Mouse (Mus musculus) left cerebral cortex, adult 18-20 months (tissue): Measurements from ENCODE around the gene 2510009E07Rik. TPM values are rescaled to one million over a fixed set of nuclear protein-coding genes. Genes with fewer than 3 reads are reported as not detected.
A peak's percentile ranks its signal among the peaks of the same experiment; 100 is the strongest.

ENCODE experiments used
- DNase-seq, 2 experiments: peaks; one replicate each; pipeline ENCODE4 v3.0.0; 2021 to 2022; ENCODE audit warnings: low spot score in 2 of 2, mixed read lengths in 1 of 2
- long read RNA-seq, 2 experiments: library from polyadenylated mRNA; stranded (forward); transcript quantifications; one replicate each; pipeline ENCODE4 v2.0.0; 2021
- total RNA-seq, 2 experiments: library from RNA; stranded (reverse); gene quantifications; 2 replicates each; pipeline ENCODE4 v1.2.3; 2021

The 2510009E07Rik gene
- 10 to 100 TPM; 47.0 to 56.8 TPM for total RNA-seq
- long read RNA-seq, experiment 1, full-length matches to known transcripts, result 28 of 40 reads
- long read RNA-seq, experiment 1, partial matches to known transcripts, result 0 of 40 reads
- long read RNA-seq, experiment 1, other reads (novel, unspliced or antisense), result 12 of 40 reads
- long read RNA-seq, experiment 2, full-length matches to known transcripts, result 16 of 23 reads
- long read RNA-seq, experiment 2, partial matches to known transcripts, result 0 of 23 reads
- long read RNA-seq, experiment 2, other reads (novel, unspliced or antisense), result 7 of 23 reads

- peak; percentile 91 to 93 for DNase-seq
Observed at GRCm38 (mm10) chr16:21694463-21695241, at the start of gene 2510009E07Rik. 2510009E07Rik (minus strand) TSS chr16:21694665.

GRCm38 (mm10) chr16:21743401-21743800 is 48.9 kb upstream of the 2510009E07Rik start:
- no peak for DNase-seq

GRCm38 (mm10) chr16:21742898-21743297 is 48.4 kb upstream of the 2510009E07Rik start:
- DNase-seq, result no peak

GRCm38 (mm10) chr16:21742191-21742870 is 47.9 kb upstream of the 2510009E07Rik start:
- DNase-seq, result no peak

GRCm38 (mm10) chr16:21741542-21741941 is 47.1 kb upstream of the 2510009E07Rik start:
- DNase-seq, result no peak

GRCm38 (mm10) chr16:21735638-21736037 is 41.2 kb upstream of the 2510009E07Rik start:
- no peak for DNase-seq

- DNase-seq, result peak; percentile 77 to 87
Observed at GRCm38 (mm10) chr16:21727897-21728364, 33.5 kb upstream of the 2510009E07Rik start.

- no peak for DNase-seq
Observed at GRCm38 (mm10) chr16:21727421-21727820, 33.0 kb upstream of the 2510009E07Rik start.

- no peak for DNase-seq
Observed at GRCm38 (mm10) chr16:21724261-21724660, 29.8 kb upstream of the 2510009E07Rik start.

- no peak for DNase-seq
Observed at GRCm38 (mm10) chr16:21719770-21720169, 25.3 kb upstream of the 2510009E07Rik start.

GRCm38 (mm10) chr16:21714516-21714915 is 20.1 kb upstream of the 2510009E07Rik start:
- DNase-seq, result no peak

GRCm38 (mm10) chr16:21710321-21710720 is 15.9 kb upstream of the 2510009E07Rik start:
- no peak for DNase-seq

GRCm38 (mm10) chr16:21704691-21705090 is 10.2 kb upstream of the 2510009E07Rik start:
- DNase-seq, result no peak

GRCm38 (mm10) chr16:21702314-21702690 is 7.8 kb upstream of the 2510009E07Rik start:
- DNase-seq, result no peak

GRCm38 (mm10) chr16:21701611-21702313 is 7.3 kb upstream of the 2510009E07Rik start:
- no peak for DNase-seq

GRCm38 (mm10) chr16:21698136-21698535 is 3.7 kb upstream of the 2510009E07Rik start:
- no peak for DNase-seq

GRCm38 (mm10) chr16:21696946-21697345 is 2.5 kb upstream of the 2510009E07Rik start:
- DNase-seq, result no peak

GRCm38 (mm10) chr16:21695242-21695578 is 745 bp upstream of the 2510009E07Rik start:
- peak; percentile 26 to 27 for DNase-seq

GRCm38 (mm10) chr16:21693981-21694462 is 443 bp downstream of the 2510009E07Rik start:
- DNase-seq, result peak; percentile 44 to 65

- DNase-seq, result no peak
Observed at GRCm38 (mm10) chr16:21690216-21690755, 4.2 kb downstream of the 2510009E07Rik start.

- DNase-seq, result no peak
Observed at GRCm38 (mm10) chr16:21689141-21689540, 5.3 kb downstream of the 2510009E07Rik start.
